Mouse (Mus musculus) ovary, postnatal 14 days (tissue): ENCODE results near the gene Defb35.
"Not testable (repeated sequence)": the region's sequence is repeated elsewhere in the genome, so short reads cannot be mapped to it uniquely, and the experiment has no call there.

ENCODE experiments used
- DNase-seq: peaks from one replicate; pipeline ENCODE4 v3.0.0; 2022; ENCODE audit warnings: low spot score

The Defb35 gene

DNA sequence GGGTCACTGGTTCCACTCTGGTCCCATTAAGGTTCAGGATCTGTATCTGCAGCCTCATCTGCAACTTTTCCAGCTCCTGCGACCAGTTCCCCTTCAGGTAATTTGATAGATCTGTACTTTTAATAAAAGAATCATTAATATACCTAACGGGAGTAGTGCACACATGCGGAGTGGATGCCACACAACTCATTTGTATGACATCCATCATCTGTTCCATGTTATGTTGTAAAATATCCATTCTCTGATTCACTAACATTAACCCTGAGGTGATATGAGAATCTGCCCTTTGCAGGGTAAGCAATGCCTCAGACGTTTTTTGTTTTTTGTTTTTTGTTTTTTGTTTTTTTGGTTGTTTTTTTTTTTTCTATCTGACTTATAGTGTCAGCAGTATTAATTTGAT is at the start of gene Defb35:
Gene Defb35, plus strand, starts transcription at position 301 of the 400 bp plus-strand sequence.
- DNase-seq = not testable (repeated sequence)

DNA sequence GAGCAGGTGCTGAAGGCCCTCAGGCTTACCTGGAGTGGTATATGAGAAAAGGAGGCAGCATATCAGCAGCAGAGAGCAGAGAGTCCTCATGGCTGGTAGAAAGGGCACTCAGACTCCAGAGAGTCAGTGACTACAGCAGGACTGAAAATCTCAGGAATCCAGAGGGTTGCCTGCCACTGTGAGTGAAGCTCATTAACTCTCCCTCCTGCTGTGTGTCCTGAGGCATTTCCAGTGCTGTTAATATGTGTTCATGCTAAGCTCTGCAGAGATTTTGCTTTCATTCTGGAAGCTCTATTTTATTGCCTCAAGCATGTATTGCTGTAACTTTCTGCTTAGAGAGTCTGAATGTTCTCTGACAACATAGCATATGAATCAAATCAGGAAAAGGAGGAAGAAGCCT is 31.9 kb upstream of the Defb35 start, which contains the start of gene Defb11:
Gene Defb11, minus strand, starts transcription at position 123 of the 400 bp plus-strand sequence.
- DNase-seq = not testable (repeated sequence)

DNA sequence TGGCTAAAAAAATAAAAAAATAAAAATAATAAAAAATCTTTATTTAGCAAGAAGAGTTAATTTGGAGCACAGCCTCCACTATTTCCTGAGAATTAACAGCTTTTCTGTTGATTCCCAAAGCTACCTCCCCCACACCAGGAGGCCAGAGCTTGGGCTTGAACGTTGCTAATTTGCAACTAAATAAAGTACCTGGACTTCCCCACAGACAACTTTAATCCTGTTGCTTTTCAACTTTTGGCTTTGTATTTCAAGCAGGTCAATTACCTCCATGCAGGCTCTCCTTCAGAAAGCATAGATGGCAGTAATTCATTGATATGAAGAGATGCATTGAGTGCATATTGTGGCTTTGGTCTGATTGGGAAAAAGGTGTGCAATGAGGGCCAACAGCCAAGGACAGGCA is 26.2 kb upstream of the Defb35 start:
- DNase-seq = no peak

DNA sequence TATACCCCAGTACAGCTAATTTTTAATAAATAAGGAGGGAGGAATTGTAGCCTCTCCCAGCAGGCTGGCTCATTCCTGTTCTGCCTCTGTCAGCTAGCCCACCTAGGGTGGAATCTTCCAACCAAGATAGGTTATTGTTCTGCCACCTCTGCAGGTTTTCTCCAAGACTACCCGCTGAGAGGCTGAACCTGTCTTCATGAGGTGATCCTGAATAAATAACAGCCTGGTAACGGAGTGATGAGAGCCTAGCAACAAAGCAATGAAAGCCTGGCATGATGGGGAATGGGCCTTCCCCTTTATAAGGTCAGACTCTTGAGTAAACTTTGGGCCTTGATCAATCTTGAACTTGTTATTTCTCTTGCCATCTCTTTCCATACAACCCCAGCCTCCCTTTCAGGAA is 25.6 kb upstream of the Defb35 start:
- DNase-seq = no peak

DNA sequence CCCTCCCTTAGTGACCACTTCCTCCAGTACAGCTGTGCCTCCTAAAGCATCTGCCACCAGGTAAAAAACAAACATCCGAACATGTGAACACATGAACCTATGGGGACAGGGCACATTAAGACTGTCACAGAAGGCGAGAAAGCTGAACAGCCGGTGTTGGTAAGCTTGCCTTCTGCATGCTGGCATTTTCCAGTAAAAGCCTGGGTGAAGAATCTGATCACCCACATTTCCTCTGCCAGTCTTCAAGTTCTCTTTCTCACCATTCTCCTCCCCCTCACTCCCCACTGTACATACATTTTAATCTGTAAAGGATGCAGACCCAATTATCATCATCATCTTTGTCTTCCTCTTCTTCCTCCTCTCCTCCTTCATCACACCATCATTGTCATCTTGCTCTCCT is 22.5 kb upstream of the Defb35 start:
- no peak for DNase-seq

DNA sequence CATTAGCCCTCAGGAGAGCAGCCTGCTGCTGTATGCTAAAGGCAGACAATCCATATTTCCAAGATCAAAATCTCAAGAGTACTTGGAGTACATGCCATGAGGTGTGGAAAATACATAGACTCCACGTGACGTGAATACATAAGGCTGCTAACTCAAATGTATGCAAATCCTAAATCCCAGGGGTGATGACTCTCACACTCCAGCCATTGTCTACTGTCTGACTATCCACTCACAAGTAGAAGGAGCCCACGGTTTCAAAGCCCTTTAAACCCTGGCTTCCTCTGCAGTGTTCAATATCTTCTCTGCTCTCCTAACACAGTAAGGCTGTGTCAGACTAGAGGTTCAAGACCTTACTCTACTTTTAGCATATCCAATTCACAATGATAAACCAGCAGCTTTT is 7.4 kb upstream of the Defb35 start:
- not testable (repeated sequence) for DNase-seq

DNA sequence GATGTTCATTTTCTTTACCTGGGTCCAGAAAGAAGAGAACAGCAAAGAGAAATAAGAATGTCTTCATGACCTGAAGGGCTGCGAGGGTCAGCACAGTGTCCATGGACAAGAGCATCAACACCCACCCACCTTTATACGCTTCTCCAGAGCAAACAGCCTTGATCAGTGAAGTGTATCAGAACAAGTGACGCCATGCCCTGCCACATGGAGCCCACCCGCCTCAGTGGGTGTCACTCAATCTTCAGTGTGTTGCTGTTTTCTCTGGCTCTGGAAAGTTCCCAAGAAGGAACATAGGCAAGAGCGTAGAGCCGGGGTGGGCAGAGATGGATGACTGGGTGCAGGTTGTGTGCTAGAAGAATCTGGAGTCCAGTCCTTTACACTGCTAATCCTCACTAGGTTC is 5.5 kb upstream of the Defb35 start, which contains the start of gene Defb15:
Gene Defb15, minus strand, starts transcription at position 101 of the 400 bp plus-strand sequence.
- no peak for DNase-seq

DNA sequence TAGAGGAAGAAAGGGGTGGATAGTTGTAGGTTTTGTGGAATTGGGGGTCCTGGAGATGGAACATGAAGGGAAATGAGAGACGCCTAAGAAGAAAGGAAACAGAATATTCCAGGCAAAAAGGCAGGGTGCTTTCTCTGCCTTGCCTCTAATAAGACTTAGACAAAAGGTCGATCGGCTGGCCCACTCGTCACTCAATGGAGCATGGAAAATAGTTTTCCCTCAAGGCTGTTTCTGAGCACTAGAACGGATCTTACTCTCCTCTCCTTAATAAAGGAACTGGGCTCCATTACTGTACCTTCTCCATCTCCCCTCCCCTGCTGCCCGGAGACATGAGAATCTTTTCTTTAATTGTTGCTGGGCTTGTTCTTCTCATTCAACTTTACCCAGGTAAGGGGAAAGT is 8.3 kb downstream of the Defb35 start, which contains the start of gene Defb13:
Gene Defb13, plus strand, starts transcription at position 301 of the 400 bp plus-strand sequence.
- no peak for DNase-seq

DNA sequence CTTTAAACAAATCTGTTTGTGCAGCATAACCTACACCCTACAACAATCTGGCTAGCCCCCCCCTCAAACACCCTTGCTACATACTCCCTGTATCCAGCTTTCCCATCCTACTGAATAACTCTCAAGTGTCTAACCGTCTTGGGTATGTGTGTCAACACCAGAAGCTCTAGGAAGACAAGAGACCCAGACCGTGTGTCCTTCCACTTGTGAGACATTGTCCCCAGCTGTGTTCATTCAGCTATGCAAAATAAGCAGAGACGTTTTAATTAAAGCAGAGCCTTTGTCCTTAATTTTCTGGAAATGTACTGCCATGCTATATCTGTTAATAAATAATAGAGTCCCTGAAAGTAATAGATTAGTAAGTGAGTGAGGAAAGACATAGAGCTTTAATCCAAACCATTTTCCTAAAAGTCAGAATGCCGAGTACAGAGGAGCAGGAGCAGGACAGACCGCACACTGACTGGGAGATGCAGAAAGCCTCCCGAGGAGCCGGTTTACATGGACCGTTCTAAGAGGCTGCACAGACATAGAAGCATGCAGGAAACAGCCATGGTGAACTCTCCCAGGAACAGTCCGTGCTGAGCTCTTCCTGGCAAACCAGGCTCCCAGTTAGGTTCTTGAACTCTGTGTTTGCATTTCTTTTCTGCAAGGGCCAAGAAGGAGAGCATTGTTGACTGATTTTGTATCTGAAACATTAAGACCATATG is 9.3 kb downstream of the Defb35 start:
- no peak for DNase-seq

DNA sequence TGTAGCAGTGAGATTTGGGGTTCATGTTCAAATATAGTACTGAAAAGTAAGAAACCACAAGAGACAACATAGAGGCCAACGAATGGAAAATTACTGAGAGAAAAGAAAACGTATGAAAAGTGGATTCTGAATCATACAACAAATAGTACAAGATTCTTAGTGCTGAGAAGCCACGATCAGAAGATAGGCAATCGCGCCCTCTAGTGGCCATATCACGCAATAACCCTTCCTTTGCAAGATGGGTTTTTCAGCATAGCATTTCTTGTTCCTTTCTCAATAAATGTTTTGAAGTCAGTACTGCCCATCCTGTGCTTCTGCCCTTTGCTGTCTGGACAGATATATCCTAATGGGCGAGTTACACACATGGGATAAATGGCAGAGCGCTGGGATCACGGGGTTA is 17.2 kb downstream of the Defb35 start:
- peak; percentile 11 for DNase-seq

DNA sequence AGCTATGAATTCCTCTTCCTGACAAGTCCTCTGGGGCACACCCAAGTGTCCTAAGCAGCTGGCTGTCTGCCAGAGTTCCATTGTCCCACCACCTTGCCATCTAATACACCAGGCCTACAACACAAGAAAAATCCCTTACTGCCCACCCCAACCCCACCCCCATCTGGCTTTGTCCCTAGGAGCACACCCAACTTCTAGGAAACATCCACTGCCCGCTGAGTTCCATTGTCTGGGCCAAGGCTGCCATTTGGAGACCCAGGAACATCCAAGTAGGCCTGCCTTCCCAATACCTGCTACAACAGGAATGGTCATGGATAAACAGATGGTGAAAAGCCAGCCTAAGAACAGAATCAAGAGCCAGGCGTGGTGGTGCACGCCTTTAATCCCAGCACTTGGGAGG is 18.2 kb downstream of the Defb35 start:
- no peak for DNase-seq

DNA sequence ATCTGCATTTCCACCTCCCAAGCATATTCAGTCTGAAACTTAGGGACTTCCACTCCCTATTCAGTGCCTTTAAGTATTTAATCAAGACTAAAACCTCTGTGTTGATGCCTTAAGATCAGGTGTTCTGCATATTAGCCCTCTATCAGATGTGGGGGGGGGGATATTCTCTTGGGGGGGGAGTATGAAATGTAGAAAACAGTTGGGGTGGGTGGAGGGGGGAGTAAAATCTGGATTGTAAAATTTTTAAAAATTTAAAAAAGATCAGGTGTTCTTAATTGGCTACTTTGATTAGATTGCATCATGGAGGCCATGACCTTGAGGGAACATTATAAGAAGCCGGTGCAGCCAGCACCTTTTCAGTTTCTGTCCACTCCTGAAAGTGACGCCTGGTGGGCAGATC is 20.3 kb downstream of the Defb35 start, which contains the start of gene Fam90a1a:
Gene Fam90a1a, plus strand, starts transcription at position 301 of the 400 bp plus-strand sequence.
- no peak for DNase-seq

DNA sequence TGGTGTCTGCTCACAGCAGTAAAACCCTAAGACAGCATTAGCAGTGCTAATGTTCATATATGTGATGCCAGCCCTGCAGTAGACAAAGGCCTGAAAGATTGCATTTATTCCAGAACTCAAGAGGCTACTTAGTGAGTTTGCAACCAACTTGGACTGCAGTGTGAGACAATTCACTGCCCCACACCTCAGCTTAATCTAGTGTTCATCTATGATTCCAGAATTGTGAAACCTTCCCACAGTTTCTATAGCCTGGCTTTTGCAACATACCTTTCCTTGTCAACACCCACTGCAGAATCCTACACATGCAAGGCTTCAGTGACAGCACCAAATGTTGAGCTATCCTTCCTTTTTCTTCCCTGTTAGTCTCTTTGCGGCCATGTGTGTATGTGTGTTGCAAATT is 28.5 kb downstream of the Defb35 start:
- no peak for DNase-seq

DNA sequence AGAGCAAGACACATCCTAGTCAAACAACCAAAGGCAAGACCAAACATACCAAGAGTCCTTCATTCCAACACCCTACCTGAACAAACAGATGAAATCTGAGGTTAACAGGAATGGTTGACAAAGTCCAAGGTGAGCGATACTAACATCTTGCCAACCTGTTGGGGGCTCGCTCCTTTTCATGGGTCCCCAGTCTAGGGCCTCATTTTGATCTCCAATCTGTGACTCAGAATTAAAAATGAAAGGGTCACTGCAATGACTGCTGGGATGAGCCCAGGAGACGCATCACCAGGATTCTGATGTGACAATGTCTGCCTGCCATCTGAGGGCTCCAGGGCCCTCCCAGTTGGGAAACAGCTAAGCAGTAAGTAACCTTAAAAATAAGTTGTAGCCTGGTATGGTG is 31.3 kb downstream of the Defb35 start, which contains the start of gene Ccdc70:
Gene Ccdc70, plus strand, starts transcription at position 301 of the 400 bp plus-strand sequence.
- DNase-seq = no peak

DNA sequence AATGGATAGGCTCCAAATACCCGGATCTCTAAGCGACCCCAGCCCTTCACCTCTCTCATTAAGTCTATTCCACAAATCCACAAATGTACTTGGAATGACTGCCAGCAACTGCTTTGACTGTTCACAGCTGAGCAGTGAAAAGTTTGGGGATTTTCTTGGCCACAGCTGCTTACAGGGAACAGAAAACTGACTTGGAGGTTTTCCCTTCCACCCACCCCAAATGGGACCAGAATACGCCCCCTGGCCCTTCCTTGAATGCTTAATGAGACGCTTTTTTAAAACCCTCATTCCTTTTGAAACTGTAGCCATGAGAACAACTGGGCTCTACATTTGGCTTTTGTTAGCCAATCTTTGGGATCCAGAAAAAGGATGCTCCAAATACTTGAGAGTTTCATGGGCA is 40.0 kb downstream of the Defb35 start:
- DNase-seq = no peak

DNA sequence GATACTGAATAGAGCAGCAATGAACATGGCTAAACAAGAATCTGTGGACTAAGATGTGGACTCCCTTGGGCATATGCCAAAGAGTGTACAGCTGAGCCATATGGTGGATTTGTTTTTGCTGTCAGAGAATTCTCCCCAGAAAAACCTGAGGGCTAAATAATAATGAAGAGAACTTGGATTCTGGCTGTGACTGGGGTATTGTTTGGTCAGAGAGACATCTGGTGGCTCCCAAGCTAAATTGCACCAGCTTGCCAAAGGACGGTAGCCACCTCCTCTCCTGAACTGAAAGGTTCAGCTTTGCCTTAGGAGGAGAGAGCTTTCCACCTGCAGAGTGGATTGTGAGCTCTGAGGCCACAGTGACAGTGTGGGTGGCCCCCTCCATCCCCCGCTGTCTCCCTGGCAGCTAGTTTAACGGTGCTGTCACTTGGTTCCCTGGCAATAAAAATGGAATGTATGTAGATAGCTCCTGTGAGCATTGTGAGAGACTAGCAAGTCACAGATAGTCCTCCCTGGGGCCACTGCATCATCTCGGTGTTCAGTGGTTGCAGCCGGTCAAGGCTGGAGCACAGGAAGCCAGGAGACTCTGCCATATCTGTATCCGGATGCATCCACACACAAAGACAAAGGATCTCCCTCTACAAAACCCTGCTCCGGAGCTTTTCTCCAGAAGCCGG is 43.6 kb downstream of the Defb35 start:
- DNase-seq = no peak
